Mouse (Mus musculus): Measurements from ENCODE around the gene Rdh8.
A peak's percentile ranks its signal among the peaks of the same experiment; 100 is the strongest.
"Not testable (repeated sequence)": the region's sequence is repeated elsewhere in the genome, so short reads cannot be mapped to it uniquely, and the experiment has no call there.

The Rdh8 gene

DNA sequence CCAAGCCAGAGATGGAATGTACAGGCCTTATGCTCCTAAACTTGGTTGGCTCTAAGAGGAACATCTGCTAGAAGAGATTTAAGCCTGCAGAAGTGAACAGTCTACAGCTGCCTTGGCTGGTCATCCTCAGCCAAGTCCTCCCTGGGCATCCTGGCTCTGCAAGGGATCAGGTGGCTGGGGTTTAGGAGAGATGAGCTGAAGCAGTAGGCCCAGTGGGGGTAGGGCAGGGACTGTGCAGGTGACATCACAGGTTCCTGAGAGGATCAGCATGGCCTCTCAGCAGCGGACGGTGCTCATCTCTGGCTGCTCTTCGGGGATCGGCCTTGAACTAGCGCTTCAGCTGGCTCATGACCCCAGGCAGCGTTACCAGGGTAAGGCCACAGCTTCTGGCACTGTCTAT, at the start of gene Rdh8:
Gene Rdh8 (plus strand): TSS at position 268 of the 400 bp plus-strand sequence.
- no peak for DNase-seq (ENCODE audit: low spot score in 2 of 2)

DNA sequence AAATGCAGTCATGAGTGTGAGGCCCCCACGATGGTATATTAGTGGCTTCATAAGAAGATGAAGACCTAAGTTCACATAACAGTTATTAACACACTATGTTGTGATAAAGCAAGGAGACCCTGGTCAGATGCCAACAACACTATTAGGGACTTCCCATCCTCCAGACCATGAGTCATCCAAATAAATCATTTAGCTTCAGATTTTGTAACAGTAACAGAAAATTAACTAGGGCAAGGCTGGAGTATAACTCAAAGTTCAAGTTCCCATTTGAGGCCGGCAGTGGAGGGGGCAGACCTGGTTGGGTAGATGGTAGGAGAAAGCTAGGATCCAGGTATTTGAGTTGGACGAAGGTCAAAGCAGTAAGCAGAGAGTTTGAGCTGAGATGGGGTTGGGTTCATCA, 37.0 kb upstream of the Rdh8 start:
- DNase-seq (ENCODE audit: low spot score in 2 of 2): no peak

DNA sequence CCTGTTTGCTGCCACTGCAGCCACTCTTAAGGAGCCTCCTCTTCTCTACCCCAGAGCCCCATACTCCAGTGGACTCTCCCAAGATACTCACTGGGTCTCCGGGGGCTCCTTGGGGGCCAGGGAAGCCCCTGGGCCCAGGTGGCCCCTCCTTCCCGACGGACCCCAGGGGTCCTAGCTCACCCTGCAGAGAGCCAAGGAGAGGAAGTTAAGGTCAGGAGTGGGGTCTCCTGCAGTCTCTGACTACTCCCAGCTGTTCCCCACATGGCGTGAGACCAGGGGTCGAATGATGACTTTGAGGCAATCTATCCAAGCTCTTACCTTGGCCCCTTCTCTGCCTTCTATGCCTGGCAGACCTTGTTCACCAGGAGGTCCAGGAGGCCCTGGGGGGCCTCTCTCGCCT, 33.2 kb upstream of the Rdh8 start:
- DNase-seq (ENCODE audit: low spot score in 2 of 2): no peak

DNA sequence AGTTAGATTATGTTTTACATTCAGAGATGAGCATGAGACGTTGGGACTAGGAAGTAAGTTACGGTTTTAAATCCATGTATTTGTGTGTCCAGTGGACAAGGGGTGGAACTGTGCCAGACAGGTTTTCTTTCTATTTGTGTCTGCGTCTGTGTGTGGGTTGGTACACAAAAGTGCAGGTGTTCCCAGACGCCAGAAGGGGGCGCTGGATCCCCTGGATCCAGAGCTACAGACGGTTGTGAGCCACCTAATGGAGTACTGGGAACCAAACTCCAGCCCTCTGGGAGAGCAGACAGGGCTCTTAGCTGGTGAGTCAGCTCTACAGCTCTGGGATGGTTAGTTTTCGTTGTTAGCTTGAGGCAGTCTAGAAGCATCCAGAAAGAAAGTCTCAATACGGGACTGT, 30.3 kb upstream of the Rdh8 start:
- DNase-seq (ENCODE audit: low spot score in 2 of 2): no peak

DNA sequence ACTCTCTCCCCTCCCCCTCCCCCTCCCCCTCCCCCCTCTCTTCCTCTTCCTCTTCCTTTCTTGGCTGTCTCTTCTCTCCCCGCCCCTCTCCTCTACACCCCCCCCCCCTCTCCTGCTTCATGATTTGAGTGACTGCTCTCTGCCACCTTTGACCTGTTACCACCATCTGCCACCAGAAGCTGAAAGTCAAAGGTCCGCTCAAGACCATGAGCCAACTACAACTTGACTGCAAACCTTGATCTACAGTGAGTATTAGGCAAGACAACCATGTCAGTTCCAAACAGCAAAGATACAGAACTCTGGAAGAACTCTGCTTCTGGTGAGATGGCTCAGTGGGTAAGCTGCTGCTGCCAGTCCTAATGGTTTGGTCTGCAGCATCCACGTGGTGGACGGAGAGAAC, 28.7 kb upstream of the Rdh8 start:
- DNase-seq (ENCODE audit: low spot score in 2 of 2): no peak

DNA sequence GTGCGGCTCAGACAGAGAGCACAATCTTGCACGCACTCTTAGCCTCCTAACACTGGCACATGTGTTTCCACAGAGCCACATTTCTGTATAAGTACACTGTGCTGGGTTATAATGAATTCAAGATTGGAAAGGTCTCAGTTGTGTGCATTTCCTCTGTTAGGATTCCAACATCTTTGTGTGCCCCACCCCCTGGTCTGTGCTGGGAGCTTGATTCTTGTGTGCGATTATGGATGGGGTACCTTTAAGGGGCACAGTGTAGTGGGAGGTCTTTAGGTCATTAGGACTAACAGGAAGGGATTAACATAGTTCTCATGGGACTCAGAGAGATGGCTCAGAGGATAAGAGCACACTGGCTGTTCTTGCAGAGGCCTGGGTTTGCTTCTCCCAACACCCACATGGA, 28.0 kb upstream of the Rdh8 start:
- DNase-seq (ENCODE audit: low spot score in 2 of 2): no peak

DNA sequence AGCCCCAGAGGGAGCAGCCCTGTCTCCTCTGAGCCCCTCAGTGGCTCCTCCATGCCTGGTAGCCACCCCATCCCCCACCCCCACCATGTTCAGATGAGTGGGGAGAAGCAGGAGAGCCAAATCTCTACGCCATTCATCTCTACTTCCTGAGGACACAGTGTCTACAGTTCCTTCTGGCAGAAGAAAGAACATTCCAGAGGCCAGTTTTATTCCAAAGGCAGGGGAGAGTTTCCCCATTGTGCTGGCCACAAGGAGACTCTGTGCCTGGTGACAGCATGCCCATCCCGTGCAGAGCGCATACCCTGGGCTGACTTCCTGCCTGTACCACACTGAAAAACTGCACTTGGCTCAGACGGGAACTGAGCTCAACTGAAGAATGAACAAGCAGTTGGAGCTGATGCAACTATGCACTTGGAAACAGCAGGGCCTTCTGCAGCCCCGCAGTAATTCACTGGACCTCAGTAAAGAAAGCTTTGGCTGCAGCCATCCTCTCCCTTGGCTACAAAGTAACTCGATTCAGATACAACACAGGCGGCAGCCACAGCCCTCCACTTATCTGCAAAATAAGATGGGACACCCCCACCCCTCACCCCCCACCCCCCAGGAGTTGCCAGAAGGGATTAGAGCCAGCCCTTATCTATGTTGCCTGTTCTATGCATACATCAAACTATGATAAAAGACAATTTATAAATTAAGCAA, 24.0 kb upstream of the Rdh8 start:
- DNase-seq (ENCODE audit: low spot score in 2 of 2): peak; percentile 17 to 57

DNA sequence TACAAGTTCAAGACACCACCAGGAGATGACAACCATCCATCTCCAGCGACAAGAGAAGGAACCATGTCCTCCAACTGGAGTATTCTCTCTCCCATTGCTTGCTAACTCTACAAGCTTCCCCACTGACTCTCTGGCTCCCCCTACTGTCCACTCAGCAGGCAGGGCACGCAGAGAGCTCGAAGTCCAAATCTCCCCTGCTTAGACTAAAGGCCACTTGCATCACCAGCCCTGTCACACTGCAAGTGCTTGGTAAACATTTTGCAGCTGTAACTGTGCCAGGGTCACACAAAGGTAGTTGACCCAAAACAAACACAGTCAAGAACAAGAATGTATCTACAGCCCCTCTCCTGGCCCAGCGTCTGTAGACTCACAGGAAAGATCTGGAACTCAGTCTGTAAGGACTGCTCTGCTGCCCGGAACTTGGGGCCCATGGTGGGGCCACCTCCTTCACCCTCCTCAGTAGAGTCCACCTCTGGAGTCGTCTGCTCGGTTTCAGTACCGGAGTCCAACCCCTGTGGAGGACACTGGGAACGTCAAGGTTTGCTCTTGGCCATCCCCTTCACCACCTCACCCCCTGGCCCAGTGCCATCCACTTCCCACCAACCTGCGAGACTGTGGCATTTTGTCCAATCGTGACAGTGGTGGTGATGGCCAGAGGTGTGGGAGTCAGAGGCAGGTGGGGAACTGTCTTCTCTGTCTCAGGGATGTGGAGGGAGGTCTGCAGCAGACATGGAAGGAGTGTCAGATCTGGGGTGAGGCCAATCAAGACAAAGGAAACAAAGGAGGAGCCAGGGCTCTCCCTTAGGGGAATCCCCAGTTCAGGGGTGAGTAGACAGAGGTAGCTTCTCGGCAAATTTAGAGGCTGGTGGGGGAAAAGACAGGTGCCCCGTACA, 13.8 kb upstream of the Rdh8 start:
- DNase-seq (ENCODE audit: low spot score in 2 of 2): peak; percentile 48 to 71

DNA sequence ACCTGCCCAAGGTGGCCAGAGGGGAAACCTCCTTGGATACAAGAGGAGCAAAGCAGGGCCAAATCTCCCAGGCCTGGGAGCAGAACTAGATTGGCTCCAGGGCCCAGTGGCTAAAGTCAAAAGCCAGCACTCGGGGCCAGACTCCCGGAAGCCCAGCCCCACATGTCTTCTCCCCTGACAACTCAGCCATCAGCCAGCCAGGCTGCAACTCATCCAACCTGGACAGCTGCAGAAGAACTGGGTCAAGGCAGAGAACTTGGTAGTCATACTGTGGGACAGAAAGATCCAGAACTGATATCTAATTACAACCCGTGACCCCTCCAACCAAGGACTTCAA, 13.2 kb upstream of the Rdh8 start:
- DNase-seq (ENCODE audit: low spot score in 2 of 2): peak in 1 of 2 experiments; percentile 16

DNA sequence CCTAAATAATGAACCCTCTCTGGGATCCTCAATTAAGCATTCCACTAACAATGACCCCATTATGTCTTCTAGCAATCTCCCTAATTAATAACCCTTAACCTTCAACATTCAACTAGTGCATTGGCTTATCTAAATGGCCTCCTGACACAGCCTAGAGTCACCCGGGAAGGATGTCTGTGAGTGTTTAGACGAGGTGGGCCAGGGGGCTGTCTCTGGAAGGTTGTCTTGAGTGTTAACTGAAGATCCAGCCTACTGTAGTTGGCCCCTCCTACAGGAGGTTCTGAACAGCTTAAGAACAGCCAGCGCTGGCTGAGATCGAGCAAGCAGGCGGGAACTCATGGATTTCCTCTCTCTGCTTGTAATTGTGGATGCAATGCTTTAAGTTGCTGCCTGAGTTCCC, 12.6 kb upstream of the Rdh8 start:
- no peak for DNase-seq (ENCODE audit: low spot score in 2 of 2)

DNA sequence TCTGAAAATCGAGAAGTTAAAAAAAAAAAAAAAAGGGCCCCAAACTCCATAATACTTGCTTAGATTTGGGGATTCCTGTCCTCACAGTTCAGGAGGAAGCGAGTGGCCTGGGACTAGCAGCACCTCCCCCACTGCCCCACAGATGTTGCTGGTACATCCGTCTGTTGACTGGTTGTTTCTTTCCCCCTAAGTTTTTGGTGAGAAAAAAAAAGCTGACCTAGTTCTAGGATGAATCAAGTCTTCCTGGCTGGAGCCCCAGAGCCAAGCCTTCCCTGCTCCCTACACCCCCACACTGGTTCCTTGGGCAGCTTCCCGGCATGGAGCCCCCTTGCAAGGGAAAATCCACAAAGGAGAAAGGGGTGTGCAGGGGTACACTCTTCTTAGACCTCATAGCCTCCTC, 8.0 kb upstream of the Rdh8 start:
- DNase-seq (ENCODE audit: low spot score in 2 of 2): no peak

DNA sequence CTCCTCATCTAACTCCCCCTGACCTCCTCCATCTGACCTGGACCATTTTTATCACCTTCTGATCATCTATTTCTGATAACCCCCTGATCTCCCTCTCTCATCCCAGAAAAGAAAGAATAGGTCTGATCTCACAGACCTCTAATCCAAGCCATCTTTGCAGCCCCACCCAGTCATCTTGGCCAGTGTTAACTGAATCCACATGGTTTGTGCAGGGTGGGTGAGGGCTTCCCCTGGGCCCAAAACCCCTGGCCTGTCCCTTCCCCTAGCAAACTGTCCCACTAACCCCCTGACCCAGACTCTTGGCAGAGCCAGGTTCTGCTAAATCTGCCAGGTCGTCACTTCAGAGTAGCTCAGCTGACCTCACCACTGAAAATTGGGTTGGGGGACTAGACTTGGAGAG, 7.5 kb upstream of the Rdh8 start:
- no peak for DNase-seq (ENCODE audit: low spot score in 2 of 2)

DNA sequence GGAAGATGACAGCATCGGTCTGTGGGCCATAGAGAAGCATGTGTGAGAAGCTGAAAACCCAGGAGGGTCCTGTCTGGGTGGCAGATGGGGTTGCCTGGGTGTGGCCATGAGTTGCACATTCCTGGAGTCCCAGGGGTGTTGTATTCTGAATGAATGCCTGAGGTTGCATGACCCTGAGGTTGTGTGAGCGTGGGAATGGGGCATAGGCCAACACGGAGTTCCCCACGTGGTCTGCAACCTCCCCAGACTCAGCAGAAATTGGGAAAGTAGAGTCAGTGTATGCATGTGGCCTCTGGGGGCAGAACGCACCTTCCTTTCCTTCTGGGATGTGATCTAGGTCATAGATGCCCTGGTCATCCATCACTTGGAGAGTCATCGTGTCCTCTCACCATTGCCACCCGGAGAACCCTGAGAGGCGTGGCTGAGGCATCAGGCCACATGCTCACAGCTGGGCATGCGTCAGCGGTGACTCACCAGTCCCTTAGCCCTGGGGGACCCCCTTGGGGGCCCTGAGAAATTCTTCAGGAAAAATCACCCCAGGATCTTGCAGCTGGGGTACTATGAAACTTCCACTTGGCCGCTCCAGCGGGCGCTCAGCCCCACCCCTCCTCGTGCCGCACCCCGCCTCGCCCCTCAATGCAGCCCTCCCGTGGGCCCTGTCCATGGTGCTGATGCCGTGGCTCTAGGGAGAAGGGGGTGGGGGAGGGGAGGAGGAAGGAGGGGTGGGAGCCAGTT, 5.6 kb upstream of the Rdh8 start:
- no peak for DNase-seq (ENCODE audit: low spot score in 2 of 2)

DNA sequence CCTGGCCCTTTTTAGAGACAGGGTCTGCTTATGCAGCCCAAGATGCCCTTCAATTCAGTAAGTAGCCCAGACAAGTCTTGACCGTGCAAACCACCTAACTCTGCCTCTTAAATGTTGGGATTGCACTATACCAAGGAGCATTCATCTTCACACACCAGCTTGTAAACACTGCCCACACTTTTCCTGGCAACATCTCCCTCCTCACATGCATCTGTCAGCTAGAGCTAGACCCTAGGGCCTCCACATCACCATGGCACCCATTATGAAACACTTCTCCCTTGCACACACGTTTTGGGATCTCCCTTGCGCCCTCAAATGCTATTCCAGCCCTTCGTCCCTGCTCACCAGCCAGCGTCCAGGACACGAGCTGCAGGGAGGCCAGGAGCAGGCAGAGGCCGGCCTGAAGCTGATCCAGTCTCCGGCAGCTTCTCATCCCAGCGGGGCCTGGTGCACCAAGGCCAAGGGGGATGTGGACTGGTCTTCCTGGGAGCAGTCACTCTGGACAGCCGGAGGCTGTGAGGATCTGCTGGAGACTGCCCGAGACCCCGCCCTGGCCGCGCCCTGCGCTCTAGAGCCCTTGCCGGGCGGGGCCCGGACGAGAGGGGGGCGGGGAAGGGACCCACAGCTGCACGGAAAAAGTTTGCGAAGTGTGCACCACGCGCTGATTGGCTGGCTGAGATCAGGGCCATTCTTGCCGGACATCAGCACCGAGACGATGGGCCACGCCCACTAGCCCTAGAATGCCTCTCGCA, 3.6 kb upstream of the Rdh8 start, which contains the start of gene Col5a3:
Gene Col5a3 (minus strand): TSS at position 547 of the 752 bp plus-strand sequence.
- peak; percentile 54 to 71 for DNase-seq (ENCODE audit: low spot score in 2 of 2)

DNA sequence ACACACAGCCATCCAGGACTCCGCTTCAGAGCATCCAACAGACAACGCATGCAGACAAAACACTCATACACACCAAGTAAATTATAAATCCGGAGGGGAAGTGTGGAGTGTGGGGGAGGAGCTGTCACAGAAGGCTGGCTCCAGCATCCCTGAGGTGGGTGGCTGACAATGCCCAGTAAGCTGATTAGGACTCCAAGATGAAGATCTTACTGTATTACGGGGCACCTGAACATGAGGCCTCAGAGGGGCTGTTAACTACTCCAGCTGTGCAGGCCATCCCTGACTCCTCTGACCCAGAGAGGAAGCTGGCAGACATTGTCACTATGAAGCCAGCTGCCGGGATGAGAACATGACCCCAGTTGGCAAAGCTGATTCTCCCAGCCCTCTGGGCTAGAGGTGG, 1.7 kb downstream of the Rdh8 start:
- no peak for DNase-seq (ENCODE audit: low spot score in 2 of 2)

DNA sequence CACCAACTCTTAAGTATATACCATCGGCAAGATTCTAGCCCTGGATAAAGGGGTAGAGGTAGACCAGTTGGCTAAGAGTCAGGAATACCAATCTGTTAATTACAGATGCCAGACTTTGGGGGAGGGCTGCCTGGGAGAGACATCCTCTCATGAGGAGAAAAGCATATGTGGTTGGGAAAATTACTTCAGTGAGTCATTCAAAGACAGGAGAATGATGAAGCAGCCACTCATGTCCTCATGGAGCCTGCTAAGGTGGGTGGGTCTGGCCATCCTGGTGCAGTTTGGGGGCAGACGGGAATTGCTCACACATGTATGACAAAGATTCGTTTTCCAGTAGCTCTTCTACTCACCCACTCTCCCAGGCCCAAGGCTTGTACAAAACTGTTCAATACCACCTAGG, 4.5 kb downstream of the Rdh8 start:
- no peak for DNase-seq (ENCODE audit: low spot score in 2 of 2)

DNA sequence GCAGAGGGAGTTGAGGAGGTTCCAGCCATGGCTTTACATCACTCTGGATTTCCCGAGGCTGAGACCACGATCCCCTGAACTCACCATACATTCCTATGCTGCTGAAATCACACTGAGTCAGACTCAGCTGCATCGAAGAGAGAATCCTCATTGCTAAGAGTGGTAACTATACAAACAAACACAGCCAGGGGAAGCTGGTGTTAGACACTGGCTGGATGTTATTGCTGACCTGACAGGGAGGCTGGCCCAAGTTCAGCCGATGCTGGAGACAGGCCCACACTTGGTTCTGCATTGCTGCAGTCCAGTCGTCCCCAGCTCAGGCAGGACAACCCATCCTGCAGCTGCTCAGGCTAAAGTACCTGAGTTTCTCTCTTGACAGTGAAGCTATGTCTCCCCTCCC, 7.5 kb downstream of the Rdh8 start:
- peak in 1 of 2 experiments; percentile 36 for DNase-seq (ENCODE audit: low spot score in 2 of 2)

DNA sequence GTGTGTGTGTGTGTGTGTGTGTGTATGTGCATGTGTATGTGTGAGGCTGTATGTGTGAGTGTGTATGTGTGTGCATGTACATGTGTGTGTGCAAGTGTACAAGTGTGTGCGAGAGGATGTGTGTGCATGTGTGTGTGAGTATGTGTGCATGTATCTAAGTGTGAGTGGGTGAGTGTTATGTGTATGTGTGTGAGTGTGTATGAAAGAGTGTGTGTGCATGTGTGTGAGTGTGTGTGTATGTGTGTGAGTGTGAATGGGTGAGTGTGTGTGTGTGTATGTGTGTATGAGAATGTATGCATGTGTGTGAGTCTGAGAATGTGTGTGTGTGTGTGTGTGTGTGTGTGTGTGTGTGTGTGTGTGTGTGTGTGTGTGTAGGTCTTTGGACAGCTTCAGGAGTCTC, 9.8 kb downstream of the Rdh8 start:
- no peak for DNase-seq (ENCODE audit: low spot score in 2 of 2)

DNA sequence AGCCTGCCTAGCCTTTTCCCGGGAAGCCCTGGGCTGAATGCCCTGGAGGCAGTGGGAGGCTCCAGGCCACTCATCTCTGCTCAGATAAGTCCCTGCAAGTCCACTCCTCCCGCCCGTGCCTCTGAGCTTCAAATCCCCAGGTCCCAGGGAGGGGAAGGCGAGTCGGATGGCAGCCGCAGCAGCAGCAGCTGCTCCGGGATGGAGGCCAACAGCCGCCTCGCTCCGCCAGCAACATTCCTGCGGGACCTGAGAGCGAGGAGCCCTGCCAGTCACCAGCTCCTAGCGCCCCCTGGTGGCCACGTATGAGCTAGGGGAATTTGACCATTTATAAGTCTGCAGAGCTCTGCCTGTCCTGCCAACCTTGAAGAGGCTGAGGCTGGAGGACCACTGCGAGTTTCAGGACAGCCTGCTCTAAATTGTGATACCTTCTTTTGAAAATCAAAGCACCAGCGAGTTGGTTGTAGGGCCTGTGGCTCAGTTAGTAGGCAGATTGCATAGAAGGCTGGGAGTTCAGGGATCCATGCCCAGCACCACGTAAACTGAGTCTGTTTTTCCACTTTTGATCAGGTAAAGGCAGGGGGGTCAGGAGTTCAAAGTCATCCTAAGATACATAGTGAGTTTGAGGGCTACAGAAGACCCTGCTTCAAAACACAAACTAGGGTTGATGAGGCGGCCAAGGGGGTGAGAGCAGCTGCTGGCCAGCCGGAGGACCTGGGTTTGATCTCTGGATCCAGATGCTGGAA, 12.8 kb downstream of the Rdh8 start:
- DNase-seq (ENCODE audit: low spot score in 2 of 2): peak; percentile 90 to 95

DNA sequence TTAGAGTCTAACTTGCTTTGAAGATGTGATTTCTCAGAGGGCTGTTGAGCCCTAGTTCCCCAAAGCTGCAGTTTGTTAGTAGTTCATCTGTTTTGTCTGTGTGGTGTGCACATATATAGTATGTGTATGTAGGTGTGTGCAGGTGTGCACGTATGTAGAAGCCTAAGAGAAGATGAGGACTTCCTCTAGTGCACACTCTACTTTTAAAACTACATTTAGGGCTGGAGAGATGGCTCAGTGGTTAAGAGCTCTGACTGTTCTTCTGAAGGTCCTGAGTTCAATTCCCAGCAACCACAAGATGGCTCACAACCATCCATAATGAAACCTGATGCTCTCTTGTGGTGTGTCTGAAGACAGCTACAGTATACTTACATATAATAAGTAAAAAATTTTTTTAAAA, 16.6 kb downstream of the Rdh8 start:
- no peak for DNase-seq (ENCODE audit: low spot score in 2 of 2)

DNA sequence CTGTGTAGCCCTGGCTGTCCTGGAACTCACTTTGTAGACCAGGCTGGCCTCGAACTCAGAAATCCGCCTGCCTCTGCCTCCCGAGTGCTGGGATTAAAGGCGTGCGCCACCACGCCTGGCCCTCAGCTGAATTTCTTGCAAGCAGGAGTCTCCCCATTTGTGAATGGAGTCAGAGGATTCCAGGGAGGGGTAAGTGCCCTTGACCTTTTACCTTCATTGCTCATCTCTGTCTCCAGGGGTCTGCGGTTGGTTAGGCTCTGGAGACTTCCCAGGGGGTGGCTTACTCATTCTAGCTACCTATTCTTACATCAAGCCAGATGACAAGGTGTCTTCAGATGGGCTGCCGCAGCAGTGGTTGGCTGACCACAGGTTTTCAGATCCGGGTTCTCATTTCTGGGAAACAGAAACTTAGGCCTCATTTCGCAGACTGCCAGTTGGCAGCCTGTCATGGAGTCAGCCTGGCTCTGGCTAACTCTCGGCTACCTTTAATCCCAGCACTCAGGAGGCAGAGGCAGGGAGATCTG, 17.2 kb downstream of the Rdh8 start:
- not testable (repeated sequence) for DNase-seq (ENCODE audit: low spot score in 2 of 2)

Measured in urinary bladder, postnatal 36 days (tissue).